Mouse (Mus musculus): Measurements from ENCODE around the gene 2010003K11Rik. TPM values are rescaled to one million over a fixed set of nuclear protein-coding genes. Genes with fewer than 3 reads are reported as not detected.
A peak's percentile ranks its signal among the peaks of the same experiment; 100 is the strongest.
"Not testable (repeated sequence)": the region's sequence is repeated elsewhere in the genome, so short reads cannot be mapped to it uniquely, and the experiment has no call there.

2010003K11Rik gene
- polyA plus RNA-seq, 1 experiment from 2014 or later: not detected

- Histone ChIP-seq H3K27ac (no peak overlapping the region), H3K4me3 (no peak overlapping the region), H3K4me1 (peaks cover 14% of the 10 kb centered on the region), H3K36me3 (replicated peaks) (no peaks in the 10 kb centered on the region), H3K9me3 (no peaks in the 10 kb centered on the region), H3K27me3 (ENCODE audit: poor library complexity, severe bottlenecking) (peaks cover 54% of the 10 kb centered on the region)
- WGBS: 46% methylated on average over 3 of the region's 3 CpGs
- no peak for DNase-seq (ENCODE audit: extremely low spot score, low spot score)
These were observed 23.6 kb downstream of the 2010003K11Rik start for GRCm38 (mm10) chr19:4474739-4475138.

GRCm38 (mm10) chr19:4473549-4473948 lies 24.8 kb downstream of the 2010003K11Rik start:
- Histone ChIP-seq H3K36me3 (replicated peaks) (no peaks in the 10 kb centered on the region), H3K27ac (no peak overlapping the region), H3K4me3 (no peak overlapping the region), H3K9me3 (no peaks in the 10 kb centered on the region), H3K4me1 (peaks cover 14% of the 10 kb centered on the region), H3K27me3 (ENCODE audit: poor library complexity, severe bottlenecking) (peaks cover 46% of the 10 kb centered on the region)
- 91% methylated on average over 5 of the region's 5 CpGs for WGBS
- DNase-seq (ENCODE audit: extremely low spot score, low spot score): no peak

GRCm38 (mm10) chr19:4468363-4468762 lies 30.0 kb downstream of the 2010003K11Rik start:
- Histone ChIP-seq H3K27ac (no peak overlapping the region), H3K4me3 (no peak overlapping the region), H3K36me3 (replicated peaks) (no peaks in the 10 kb centered on the region), H3K9me3 (no peaks in the 10 kb centered on the region), H3K4me1 (0 out of 2 replicates have a peak, but pooled peaks cover 3% of the 10 kb centered on the region), H3K27me3 (ENCODE audit: poor library complexity, severe bottlenecking) (no peaks in the 10 kb centered on the region)
- 40% methylated on average over 5 of the region's 5 CpGs for WGBS
- DNase-seq (ENCODE audit: extremely low spot score, low spot score): no peak

DNA sequence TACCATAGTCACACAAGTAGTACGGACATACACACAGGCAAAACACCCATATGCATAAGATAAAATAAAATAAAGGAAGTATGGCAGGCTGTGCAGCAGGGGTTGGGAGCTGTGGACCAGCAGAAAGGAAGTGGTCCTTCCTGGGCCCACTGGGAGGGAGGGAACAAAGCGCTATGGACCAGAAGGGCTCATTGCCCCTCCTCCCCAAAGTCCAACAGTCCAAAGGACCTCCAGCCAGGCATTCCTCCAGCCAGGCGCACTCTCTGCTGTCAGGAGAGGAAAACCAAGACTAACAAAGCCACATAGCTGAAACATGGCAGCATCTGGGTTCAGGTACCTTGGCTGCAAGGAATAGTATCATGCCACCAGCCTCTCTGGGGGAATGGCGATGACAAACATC lies 33.7 kb downstream of the 2010003K11Rik start:
- Histone ChIP-seq H3K4me3 (no peak overlapping the region), H3K27ac (no peak overlapping the region), H3K9me3 (no peaks in the 10 kb centered on the region), H3K27me3 (ENCODE audit: poor library complexity, severe bottlenecking) (no peaks in the 10 kb centered on the region), H3K36me3 (replicated peaks) (no peaks in the 10 kb centered on the region), H3K4me1 (0 out of 2 replicates have a peak, but pooled peaks cover 3% of the 10 kb centered on the region)
- no peak for DNase-seq (ENCODE audit: extremely low spot score, low spot score)
- 76% methylated on average over 4 of the region's 4 CpGs for WGBS

- no peaks in the 10 kb centered on the region for H3K36me3 ChIP-seq (replicated peaks)
- DNase-seq (ENCODE audit: extremely low spot score, low spot score): no peak
- H3K27ac ChIP-seq: no peak overlapping the region
- 0 out of 2 replicates have a peak, but pooled peaks cover 3% of the 10 kb centered on the region for H3K4me1 ChIP-seq
- WGBS: 92% methylated on average over 8 of the region's 8 CpGs
- H3K4me3 ChIP-seq: no peak overlapping the region
- no peaks in the 10 kb centered on the region for H3K9me3 ChIP-seq
- H3K27me3 ChIP-seq (ENCODE audit: poor library complexity, severe bottlenecking): no peaks in the 10 kb centered on the region
These were observed 36.4 kb downstream of the 2010003K11Rik start for GRCm38 (mm10) chr19:4461981-4462380.

DNA sequence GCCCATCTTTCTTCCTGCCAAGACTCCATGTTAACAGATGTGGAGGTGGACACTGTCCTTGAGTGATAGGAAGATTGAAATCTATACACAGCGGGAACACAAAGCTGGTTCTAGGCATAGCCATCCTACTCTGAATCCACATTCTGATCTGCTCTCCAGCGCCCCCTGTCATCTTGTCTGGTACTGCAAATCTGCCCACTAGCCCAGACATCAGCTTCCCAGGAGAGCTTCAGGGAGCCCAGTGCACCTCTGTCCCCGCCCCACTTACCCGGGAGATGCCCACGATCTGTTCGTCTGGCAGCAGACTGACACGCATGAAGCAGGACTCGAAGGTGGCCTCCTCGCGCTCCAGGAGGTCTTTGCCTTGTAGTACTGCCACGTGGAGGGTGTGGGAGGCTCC lies 42.2 kb downstream of the 2010003K11Rik start:
- Histone ChIP-seq H3K4me1 (peaks cover 31% of the 10 kb centered on the region), H3K27ac (0 out of 2 replicates have a peak overlapping the region, but pooled peaks have one; percentile 8), H3K36me3 (replicated peaks) (no peaks in the 10 kb centered on the region), H3K27me3 (ENCODE audit: poor library complexity, severe bottlenecking) (0 out of 2 replicates have a peak, but pooled peaks cover 3% of the 10 kb centered on the region), H3K4me3 (no peak overlapping the region), H3K9me3 (no peaks in the 10 kb centered on the region)
- WGBS: 15% methylated on average over 11 of the region's 11 CpGs
- DNase-seq (ENCODE audit: extremely low spot score, low spot score): peak; percentile 57

DNA sequence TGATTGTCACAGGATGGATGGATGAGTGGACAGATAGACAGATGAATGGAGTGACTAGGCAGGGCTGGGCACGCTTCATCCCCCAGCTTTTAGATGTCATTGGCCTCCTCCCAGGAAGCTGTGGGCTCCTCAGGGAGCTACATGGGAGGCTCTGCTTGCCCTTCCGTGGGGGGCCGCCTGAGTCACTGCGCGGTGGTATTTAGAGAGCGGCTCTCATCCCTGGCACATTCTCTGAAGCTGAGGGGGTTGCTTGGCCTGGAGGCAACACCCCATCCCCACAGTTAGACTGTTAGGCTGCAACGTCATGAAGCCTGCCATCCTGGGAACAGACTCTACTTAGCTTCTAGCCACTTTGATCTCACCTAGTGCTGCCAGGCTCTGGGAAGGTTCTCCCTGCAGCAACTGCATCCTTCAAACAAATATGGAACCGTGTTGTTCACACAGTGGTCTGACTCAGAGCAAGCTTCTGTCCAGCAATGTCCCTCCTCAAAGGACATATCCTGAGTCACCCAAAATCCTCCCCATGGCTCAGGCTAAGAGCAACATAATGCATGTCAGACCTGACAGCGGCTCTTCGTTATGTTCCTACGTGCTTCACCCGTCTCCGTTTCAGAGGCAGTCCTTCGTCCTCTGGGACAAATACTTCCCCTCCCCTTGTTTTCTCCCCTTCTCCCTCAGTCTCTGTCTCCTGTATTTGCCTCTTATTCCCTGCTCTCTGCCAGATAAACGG lies 43.1 kb downstream of the 2010003K11Rik start:
- 87% methylated on average over 15 of the region's 15 CpGs for WGBS
- Histone ChIP-seq H3K4me1 (peaks cover 36% of the 10 kb centered on the region), H3K36me3 (replicated peaks) (no peaks in the 10 kb centered on the region), H3K9me3 (no peaks in the 10 kb centered on the region), H3K27ac (no peak overlapping the region), H3K4me3 (no peak overlapping the region), H3K27me3 (ENCODE audit: poor library complexity, severe bottlenecking) (0 out of 2 replicates have a peak, but pooled peaks cover 3% of the 10 kb centered on the region)
- no peak for DNase-seq (ENCODE audit: extremely low spot score, low spot score)

- not testable (repeated sequence) for H3K9me3 ChIP-seq; H3K36me3 ChIP-seq (replicated peaks); H3K4me3 ChIP-seq; DNase-seq (ENCODE audit: extremely low spot score, low spot score); H3K27me3 ChIP-seq (ENCODE audit: poor library complexity, severe bottlenecking); H3K27ac ChIP-seq
- 77% methylated on average over 1 of the region's 1 CpGs for WGBS
- peaks cover 36% of the 10 kb centered on the region for H3K4me1 ChIP-seq
These were observed 44.3 kb downstream of the 2010003K11Rik start for GRCm38 (mm10) chr19:4454040-4454439.

- 0 out of 2 replicates have a peak, but pooled peaks cover 3% of the 10 kb centered on the region for H3K27me3 ChIP-seq (ENCODE audit: poor library complexity, severe bottlenecking)
- H3K9me3 ChIP-seq: no peaks in the 10 kb centered on the region
- H3K4me1 ChIP-seq: peaks cover 36% of the 10 kb centered on the region
- no peak overlapping the region for H3K27ac ChIP-seq
- H3K36me3 ChIP-seq (replicated peaks): no peaks in the 10 kb centered on the region
- DNase-seq (ENCODE audit: extremely low spot score, low spot score): no peak
- 55% methylated on average over 4 of the region's 4 CpGs for WGBS
- H3K4me3 ChIP-seq: no peak overlapping the region
These were observed 45.9 kb downstream of the 2010003K11Rik start for GRCm38 (mm10) chr19:4452525-4452924.

- Histone ChIP-seq H3K27ac (no peak overlapping the region), H3K27me3 (ENCODE audit: poor library complexity, severe bottlenecking) (0 out of 2 replicates have a peak, but pooled peaks cover 3% of the 10 kb centered on the region), H3K9me3 (no peaks in the 10 kb centered on the region), H3K4me3 (no peak overlapping the region), H3K36me3 (replicated peaks) (no peaks in the 10 kb centered on the region), H3K4me1 (peaks cover 36% of the 10 kb centered on the region)
- no peak for DNase-seq (ENCODE audit: extremely low spot score, low spot score)
- WGBS: 14% methylated on average over 5 of the region's 5 CpGs
These were observed 46.4 kb downstream of the 2010003K11Rik start for GRCm38 (mm10) chr19:4451965-4452364.

DNA sequence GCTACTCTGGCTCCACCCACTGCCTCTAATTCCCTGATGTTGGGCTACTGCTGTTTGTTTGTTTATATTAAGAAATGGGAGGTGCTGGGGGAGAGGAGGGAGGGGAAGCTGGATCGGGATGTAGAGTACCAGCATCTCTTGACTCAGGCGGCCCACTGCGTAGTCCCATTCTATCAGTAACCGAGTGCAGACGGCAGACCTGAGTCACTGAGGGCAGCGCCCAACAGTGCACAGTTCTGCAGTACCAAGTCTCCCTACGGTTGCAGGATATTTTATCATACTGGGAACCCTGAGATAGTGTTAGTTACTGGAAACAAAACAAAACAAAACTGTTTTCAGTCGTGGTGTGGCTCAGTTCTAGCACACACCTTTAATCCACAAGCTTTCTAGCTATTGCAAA lies 47.3 kb downstream of the 2010003K11Rik start:
- H3K4me1 ChIP-seq: peaks cover 29% of the 10 kb centered on the region
- no peak for DNase-seq (ENCODE audit: extremely low spot score, low spot score)
- 62% methylated on average over 8 of the region's 8 CpGs for WGBS

GRCm38 (mm10) chr19:4450666-4451065 lies 47.7 kb downstream of the 2010003K11Rik start:
- 58% methylated on average over 5 of the region's 5 CpGs for WGBS
- H3K4me1 ChIP-seq: peaks cover 27% of the 10 kb centered on the region
- no peaks in the 10 kb centered on the region for H3K27me3 ChIP-seq (ENCODE audit: poor library complexity, severe bottlenecking)
- no peak for DNase-seq (ENCODE audit: extremely low spot score, low spot score)
- no peaks in the 10 kb centered on the region for H3K36me3 ChIP-seq (replicated peaks)
- no peak overlapping the region for H3K27ac ChIP-seq
- H3K9me3 ChIP-seq: no peaks in the 10 kb centered on the region
- H3K4me3 ChIP-seq: no peak overlapping the region

More for the DNA sequence above, 47.3 kb downstream of the 2010003K11Rik start:
- Histone ChIP-seq H3K27me3 (ENCODE audit: poor library complexity, severe bottlenecking) (no peaks in the 10 kb centered on the region), H3K9me3 (no peaks in the 10 kb centered on the region), H3K27ac (no peak overlapping the region), H3K4me3 (no peak overlapping the region), H3K36me3 (replicated peaks) (no peaks in the 10 kb centered on the region)

GRCm38 (mm10) chr19:4449230-4449629 lies 49.2 kb downstream of the 2010003K11Rik start:
- 91% methylated on average over 9 of the region's 9 CpGs for WGBS
- H3K4me3 ChIP-seq: no peak overlapping the region
- peaks cover 23% of the 10 kb centered on the region for H3K4me1 ChIP-seq
- DNase-seq (ENCODE audit: extremely low spot score, low spot score): no peak
- no peaks in the 10 kb centered on the region for H3K36me3 ChIP-seq (replicated peaks)
- H3K27me3 ChIP-seq (ENCODE audit: poor library complexity, severe bottlenecking): no peaks in the 10 kb centered on the region
- H3K27ac ChIP-seq: no peak overlapping the region
- no peaks in the 10 kb centered on the region for H3K9me3 ChIP-seq

Measured in forebrain, embryonic 10.5 days (tissue).